Mouse (Mus musculus) lung, adult 2 months (tissue): ENCODE measurements around the gene Col23a1.

Experiments
- CTCF ChIP-seq: fragments of 200-500 bp; IDR thresholded peaks from 2 replicates; pipeline ENCODE4 v1.5.1; 2011; ENCODE audit warnings: mild to moderate bottlenecking, low read length, control low read depth; ENCODE audit not compliant: insufficient read depth
- POLR2A ChIP-seq: fragments of 200-500 bp; IDR thresholded peaks from 2 replicates; pipeline ENCODE4 v1.6.1; 2011; ENCODE audit warnings: low read depth, mild to moderate bottlenecking, control low read depth, low read length, borderline replicate concordance; ENCODE audit errors: extremely low read depth

- TF ChIP-seq CTCF (no peak), POLR2A (no peak)
Observed at GRCm38 (mm10) chr11:51595459-51596083, 305.9 kb downstream of the Col23a1 start.
